Mouse (Mus musculus): Measurements from ENCODE around the gene Akap8. TPM values are rescaled to one million over a fixed set of nuclear protein-coding genes. Genes with fewer than 3 reads are reported as not detected.
A peak's percentile ranks its signal among the peaks of the same experiment; 100 is the strongest.

Gene Akap8
- 100 to 1,000 TPM in 24 of 26 experiments, 10 to 100 TPM in 2; 74.8 to 513 (median 284) TPM for total RNA-seq (2018; cell fraction: chromatin; rRNA removed)
- total RNA-seq (2018; cell fraction: cytosol; rRNA removed), result 10 to 100 TPM in 25 of 26 experiments, 1 to 10 TPM in 1; 9.3 to 42.5 (median 29.9) TPM
- total RNA-seq (2018; cell fraction: nucleus; rRNA removed), result 100 to 1,000 TPM in 13 of 26 experiments, 10 to 100 TPM in 13; 43.1 to 200 (median 107) TPM
- 38.9 to 55.8 TPM (median 43.9 TPM) in 3 replicates for polyA plus RNA-seq (2018)

DNA sequence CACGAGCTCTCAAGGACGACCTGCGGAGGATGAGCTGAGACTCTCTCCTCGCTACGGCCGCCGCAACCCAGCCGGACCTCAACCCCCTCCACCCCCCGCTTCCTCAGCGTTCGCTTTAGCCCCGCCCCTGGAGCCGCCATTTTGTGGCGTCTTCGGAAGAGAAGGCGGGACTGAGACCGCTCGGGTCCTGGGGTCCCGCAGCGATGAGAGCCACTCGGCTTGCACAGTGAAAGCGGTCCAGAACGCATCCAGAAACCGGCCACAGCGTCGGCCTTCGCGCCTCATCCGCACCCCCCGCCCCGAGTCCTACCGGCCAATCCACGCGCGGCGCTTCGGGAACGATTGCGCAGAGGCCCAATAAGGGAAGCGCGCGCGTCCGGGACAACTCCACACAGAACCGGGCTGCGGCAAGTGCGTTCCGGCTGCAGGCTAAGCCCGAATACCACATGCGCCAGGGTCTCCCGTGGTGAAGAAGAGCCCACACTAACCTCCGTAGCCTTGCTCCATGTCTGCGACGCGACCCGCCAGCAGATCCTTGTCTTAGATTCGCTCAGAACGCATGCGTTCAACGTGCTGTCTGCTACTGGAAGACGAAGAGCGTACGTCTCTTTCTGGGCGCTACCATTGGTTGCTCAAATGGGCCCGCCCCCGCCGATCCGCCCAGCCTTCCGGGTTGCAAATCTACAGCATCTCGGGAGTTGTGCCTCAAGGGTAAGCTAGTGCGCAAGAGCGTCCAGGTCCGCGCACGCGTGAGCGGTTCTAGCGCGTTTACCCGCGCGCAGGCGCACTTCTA lies at the start of gene Akap8:
TSS of gene Akap8 (minus strand) at position 642 of the 793 bp plus-strand sequence.
- peak within 1 kb of the TSS; percentile 65 for H3K27ac ChIP-seq
- peaks cover 70% of the 10 kb centered on the region for H3K79me2 ChIP-seq (ENCODE audit: inconsistent target)
- peaks cover 28% of the 10 kb centered on the region for H3K36me3 ChIP-seq (ENCODE audit: inconsistent target)
- H3K4me3 ChIP-seq (ENCODE audit: inconsistent target), result peak within 1 kb of the TSS; percentile 97
- under 1% methylated on average over 79 of the region's 83 CpGs for WGBS (ENCODE audit: missing documents)

DNA sequence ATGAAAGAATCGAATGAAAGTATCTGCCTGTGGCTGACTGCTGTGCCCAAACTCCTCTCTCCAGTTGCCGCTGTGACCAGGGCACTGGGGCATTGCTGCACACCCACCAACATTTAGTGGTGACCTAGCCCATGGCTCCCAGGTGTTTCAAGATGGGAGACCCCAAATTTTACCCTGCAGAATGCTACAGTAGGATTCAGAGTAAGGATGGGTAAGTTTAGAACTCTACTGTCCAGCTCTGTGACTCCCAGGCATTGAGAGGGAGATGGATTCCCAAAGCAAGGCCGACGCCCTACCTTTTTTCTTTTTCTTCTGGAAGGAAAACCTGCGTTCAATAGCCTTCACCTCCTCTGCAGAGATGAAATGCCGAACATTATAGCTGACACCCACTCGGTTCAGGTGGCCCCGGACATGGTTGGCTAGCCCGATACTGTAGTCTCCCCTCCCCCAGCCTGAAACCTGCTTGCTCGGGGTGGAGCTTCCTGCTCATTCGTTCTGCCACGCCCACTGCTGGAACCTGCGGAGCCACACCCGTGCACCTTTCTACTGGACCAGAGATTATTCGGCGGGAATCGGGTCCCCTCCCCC lies 48.0 kb upstream of the Akap8 start:
- Histone ChIP-seq H3K36me3 (ENCODE audit: inconsistent target) (no peaks in the 10 kb centered on the region), H3K27ac (no peak overlapping the region), H3K79me2 (ENCODE audit: inconsistent target) (no peaks in the 10 kb centered on the region), H3K4me3 (ENCODE audit: inconsistent target) (no peak overlapping the region)
- WGBS (ENCODE audit: missing documents), result 59% methylated on average over 6 of the region's 17 CpGs

DNA sequence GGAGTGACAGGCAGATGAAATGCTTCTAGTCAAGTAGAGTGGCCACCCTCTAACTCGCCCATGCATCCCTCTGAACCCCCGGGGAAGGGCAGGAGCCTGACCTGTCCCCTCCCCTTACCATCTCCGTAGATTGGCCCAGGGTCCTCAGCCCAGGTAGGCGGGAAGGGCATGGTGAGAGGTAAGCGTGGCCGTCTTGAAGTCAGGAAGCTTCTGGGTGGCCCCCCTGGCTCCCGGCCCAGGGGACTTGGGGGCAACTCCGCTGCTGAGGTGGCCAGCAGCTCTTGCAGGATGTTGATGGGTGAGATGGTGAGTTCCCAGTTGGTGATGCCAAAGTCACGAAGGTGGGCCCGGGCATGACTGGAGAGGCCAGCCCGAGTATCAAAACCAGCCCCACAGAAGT lies 46.7 kb upstream of the Akap8 start:
- H3K27ac ChIP-seq, result no peak overlapping the region
- no peak overlapping the region for H3K4me3 ChIP-seq (ENCODE audit: inconsistent target)
- H3K79me2 ChIP-seq (ENCODE audit: inconsistent target), result peaks cover 12% of the 10 kb centered on the region
- 95% methylated on average over 11 of the region's 11 CpGs for WGBS (ENCODE audit: missing documents)
- H3K36me3 ChIP-seq (ENCODE audit: inconsistent target), result no peaks in the 10 kb centered on the region

DNA sequence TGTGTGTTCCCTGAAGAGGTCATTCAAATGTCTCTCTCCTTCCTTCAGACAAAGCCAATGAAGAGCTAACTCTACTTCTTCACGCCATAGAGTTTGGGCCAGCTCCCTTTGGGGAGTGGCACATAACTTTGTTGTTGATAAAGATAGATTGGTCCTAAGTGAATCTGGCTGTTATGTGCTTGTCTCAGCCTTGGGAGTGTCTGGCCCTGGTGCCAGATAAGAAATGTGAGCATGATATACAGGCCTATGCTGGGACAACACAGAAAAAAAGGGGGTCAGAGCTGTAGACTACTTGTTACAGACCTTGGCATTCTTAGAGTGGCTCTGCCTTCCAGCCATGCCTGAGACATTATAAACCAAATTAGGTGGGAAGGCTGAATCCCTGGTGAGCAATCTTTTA lies 44.3 kb upstream of the Akap8 start:
- peaks cover 7% of the 10 kb centered on the region; the same call in 1 of the 2 replicates for H3K36me3 ChIP-seq (ENCODE audit: inconsistent target)
- H3K79me2 ChIP-seq (ENCODE audit: inconsistent target), result peaks cover 30% of the 10 kb centered on the region
- no peak overlapping the region for H3K4me3 ChIP-seq (ENCODE audit: inconsistent target)
- H3K27ac ChIP-seq, result no peak overlapping the region
- 100% methylated on average over 1 of the region's 1 CpGs for WGBS (ENCODE audit: missing documents)

DNA sequence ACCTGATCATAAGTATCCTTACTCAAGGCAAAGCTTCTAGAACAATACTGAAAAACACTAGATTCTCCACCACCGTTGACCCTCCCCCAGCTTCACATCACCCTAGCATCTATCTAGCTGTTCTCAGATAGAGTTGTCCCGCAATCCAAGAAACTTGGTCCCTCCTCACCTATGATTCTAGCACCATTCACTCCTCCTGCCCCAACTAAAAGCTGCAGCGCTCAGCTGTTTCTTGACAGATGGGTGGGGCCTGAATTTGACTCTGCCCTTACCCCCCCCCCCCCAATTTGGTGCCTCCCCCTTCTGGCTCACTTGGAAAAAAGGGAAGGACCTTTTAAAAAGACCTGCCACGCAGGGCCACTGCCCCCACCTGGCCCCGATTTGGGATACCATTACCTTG lies 43.8 kb upstream of the Akap8 start:
- peaks cover 30% of the 10 kb centered on the region for H3K79me2 ChIP-seq (ENCODE audit: inconsistent target)
- H3K36me3 ChIP-seq (ENCODE audit: inconsistent target), result peaks cover 7% of the 10 kb centered on the region; the same call in 1 of the 2 replicates
- H3K4me3 ChIP-seq (ENCODE audit: inconsistent target), result peak overlapping the region; percentile 29
- 51% methylated on average over 5 of the region's 5 CpGs for WGBS (ENCODE audit: missing documents)
- H3K27ac ChIP-seq, result no peak overlapping the region

GRCm38 (mm10) chr17:32364331-32364730 lies 43.3 kb upstream of the Akap8 start:
- Histone ChIP-seq H3K36me3 (ENCODE audit: inconsistent target) (peaks cover 12% of the 10 kb centered on the region; the same call in 1 of the 2 replicates), H3K27ac (no peak overlapping the region), H3K79me2 (ENCODE audit: inconsistent target) (peaks cover 30% of the 10 kb centered on the region), H3K4me3 (ENCODE audit: inconsistent target) (peak overlapping the region; percentile 29)
- under 1% methylated on average over 46 of the region's 47 CpGs for WGBS (ENCODE audit: missing documents)

GRCm38 (mm10) chr17:32363821-32364301 lies 42.8 kb upstream of the Akap8 start:
- Histone ChIP-seq H3K79me2 (ENCODE audit: inconsistent target) (peaks cover 30% of the 10 kb centered on the region), H3K27ac (no peak overlapping the region), H3K36me3 (ENCODE audit: inconsistent target) (peaks cover 17% of the 10 kb centered on the region; the same call in 1 of the 2 replicates), H3K4me3 (ENCODE audit: inconsistent target) (peak overlapping the region; percentile 86)
- whole genome bisulfite sequencing (ENCODE audit: missing documents), result under 1% methylated on average over 31 of the region's 50 CpGs

- 68% methylated on average over 4 of the region's 4 CpGs for WGBS (ENCODE audit: missing documents)
- no peak overlapping the region; the same call in 1 of the 2 replicates for H3K4me3 ChIP-seq (ENCODE audit: inconsistent target)
- no peak overlapping the region for H3K27ac ChIP-seq
- H3K79me2 ChIP-seq (ENCODE audit: inconsistent target), result peaks cover 30% of the 10 kb centered on the region
- H3K36me3 ChIP-seq (ENCODE audit: inconsistent target), result peaks cover 29% of the 10 kb centered on the region
Observed at GRCm38 (mm10) chr17:32362686-32363085, 41.6 kb upstream of the Akap8 start.

DNA sequence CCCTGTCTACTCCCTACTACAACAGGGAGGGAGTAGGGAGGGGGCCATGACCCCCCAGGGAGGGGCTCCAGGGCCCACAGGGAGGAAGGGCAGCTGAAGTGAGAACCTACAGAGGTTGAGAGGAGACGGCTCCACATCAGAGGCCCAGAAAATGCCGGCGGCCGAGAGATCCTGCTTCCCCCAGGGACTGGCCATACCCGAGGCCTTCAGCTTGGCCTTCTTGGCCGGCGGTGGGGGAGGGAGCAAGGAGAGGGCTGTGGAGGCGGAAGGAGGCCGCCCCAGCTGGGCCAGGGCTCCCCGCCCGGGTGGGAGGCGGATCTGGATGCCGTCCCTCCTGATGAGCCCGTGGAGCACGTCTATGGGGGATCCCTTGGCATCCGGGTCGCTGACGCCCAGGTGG lies 38.9 kb upstream of the Akap8 start:
- no peak overlapping the region for H3K4me3 ChIP-seq (ENCODE audit: inconsistent target)
- H3K27ac ChIP-seq, result no peak overlapping the region
- peaks cover 30% of the 10 kb centered on the region for H3K79me2 ChIP-seq (ENCODE audit: inconsistent target)
- WGBS (ENCODE audit: missing documents), result 95% methylated on average over 16 of the region's 18 CpGs
- peaks cover 54% of the 10 kb centered on the region for H3K36me3 ChIP-seq (ENCODE audit: inconsistent target)

DNA sequence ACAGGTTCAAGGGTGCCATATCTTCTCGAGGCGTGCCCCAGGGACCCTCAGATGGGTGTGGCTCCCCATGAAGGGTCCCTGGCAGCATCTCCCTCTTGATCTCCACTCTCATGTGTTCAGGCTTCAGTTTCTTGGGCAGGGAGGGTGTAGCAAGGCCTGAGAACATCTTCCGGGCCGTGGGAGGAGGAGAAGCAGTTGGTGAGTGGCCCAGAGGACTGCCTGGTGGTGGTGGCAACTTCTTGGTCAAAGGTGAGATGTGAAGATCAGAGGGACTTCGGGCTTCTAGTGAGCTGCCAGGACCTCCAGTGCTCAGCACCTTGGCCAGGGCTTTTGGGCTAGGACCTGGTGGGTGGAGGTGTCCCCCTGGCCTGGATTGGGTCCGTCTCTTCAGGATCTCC lies 37.9 kb upstream of the Akap8 start:
- peaks cover 30% of the 10 kb centered on the region for H3K79me2 ChIP-seq (ENCODE audit: inconsistent target)
- H3K27ac ChIP-seq, result no peak overlapping the region
- no peak overlapping the region for H3K4me3 ChIP-seq (ENCODE audit: inconsistent target)
- peaks cover 64% of the 10 kb centered on the region for H3K36me3 ChIP-seq (ENCODE audit: inconsistent target)
- WGBS (ENCODE audit: missing documents), result 94% methylated on average over 6 of the region's 6 CpGs

GRCm38 (mm10) chr17:32358192-32358942 lies 37.3 kb upstream of the Akap8 start:
- H3K4me3 ChIP-seq (ENCODE audit: inconsistent target), result no peak overlapping the region
- H3K79me2 ChIP-seq (ENCODE audit: inconsistent target), result peaks cover 24% of the 10 kb centered on the region
- H3K36me3 ChIP-seq (ENCODE audit: inconsistent target), result peaks cover 64% of the 10 kb centered on the region
- no peak overlapping the region for H3K27ac ChIP-seq
- WGBS (ENCODE audit: missing documents), result 93% methylated on average over 7 of the region's 7 CpGs

DNA sequence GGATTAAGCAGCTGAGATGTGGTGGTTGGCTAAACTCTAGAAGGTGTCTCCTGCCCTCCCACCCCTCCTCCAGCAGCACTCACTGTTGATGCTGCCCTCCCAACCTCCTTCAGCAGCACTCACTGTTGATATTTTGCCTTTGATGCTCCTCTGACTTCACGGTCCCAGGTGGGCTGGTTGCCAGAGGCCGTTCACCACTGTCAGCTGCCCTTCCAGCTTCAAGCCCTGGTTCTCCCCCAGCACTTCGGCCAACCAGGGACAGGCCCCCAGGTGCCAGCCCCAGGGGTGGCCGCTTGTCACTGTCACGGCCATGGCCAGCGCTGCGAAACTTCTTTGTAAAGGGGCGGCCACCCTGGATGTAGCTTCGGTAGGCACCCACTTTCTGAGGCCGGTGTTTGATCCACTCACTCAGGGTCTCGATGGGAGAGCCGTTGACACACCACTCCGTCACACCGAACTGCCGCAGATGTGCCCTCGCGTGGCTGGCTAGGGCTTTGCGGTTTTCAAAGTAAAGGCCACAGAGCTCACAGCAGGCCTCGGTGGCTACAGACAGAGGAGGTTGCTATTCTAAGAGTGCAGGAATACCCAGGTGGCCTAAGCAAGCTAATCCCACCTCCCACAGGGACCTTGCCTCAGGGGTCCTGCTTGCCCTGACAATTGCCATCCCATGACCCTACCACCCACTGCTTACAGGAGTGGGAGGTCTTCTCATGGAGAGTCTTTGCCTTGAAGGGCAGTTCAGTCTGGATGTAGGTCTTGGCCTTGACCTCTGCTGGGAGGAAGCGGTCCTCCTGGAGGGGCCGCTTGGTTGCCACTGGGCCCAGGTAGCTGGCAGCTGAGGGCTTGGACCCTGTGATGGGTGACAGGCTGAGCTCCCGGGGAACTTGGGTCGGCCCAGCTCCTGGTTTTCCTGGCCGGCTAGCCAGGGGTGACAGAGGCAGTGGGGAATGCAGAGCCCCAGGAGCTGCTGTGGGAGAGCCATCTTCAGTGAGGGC lies 36.0 kb upstream of the Akap8 start:
- no peak overlapping the region for H3K27ac ChIP-seq
- no peak overlapping the region for H3K4me3 ChIP-seq (ENCODE audit: inconsistent target)
- H3K79me2 ChIP-seq (ENCODE audit: inconsistent target), result peaks cover 11% of the 10 kb centered on the region; the same call in 1 of the 2 replicates
- WGBS (ENCODE audit: missing documents), result 93% methylated on average over 24 of the region's 24 CpGs
- peaks cover 64% of the 10 kb centered on the region for H3K36me3 ChIP-seq (ENCODE audit: inconsistent target)

DNA sequence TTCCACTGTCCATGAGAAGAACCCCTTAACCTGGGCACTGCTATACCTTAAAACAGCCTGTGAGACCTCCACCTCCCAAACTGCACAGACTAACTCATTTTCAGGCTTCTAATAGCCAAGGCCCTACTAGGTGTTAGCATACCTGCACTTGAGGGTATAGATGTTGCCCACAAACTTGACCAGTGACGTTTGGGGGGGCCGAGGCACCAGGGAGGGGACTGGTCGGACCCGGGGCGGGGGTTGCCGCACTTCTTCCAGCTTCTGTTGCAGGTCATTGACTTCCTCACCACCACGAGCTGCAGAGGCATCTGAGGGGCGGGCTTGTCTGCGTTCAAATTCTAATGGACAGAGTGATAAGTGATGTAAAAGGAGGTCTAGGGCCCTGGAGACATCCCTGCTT lies 35.2 kb upstream of the Akap8 start:
- Histone ChIP-seq H3K27ac (no peak overlapping the region), H3K36me3 (ENCODE audit: inconsistent target) (peaks cover 59% of the 10 kb centered on the region), H3K79me2 (ENCODE audit: inconsistent target) (peaks cover 3% of the 10 kb centered on the region; the same call in 1 of the 2 replicates), H3K4me3 (ENCODE audit: inconsistent target) (no peak overlapping the region)
- WGBS (ENCODE audit: missing documents), result 87% methylated on average over 8 of the region's 9 CpGs
